Mouse (Mus musculus): ENCODE measurements at regions not wholly inside any gene's neighbourhood (a gene's known extent, or its start where the extent isn't known, plus 50 kb on each side); places are given as distances from the start of the nearest gene placed in this dataset.

GRCm38 (mm10) chr12:39587204-39587909 is 450.5 kb downstream of the Arl4a start:
- 38% methylated on average over 5 of the region's 5 CpGs for WGBS
- Histone ChIP-seq H3K9me3 (ENCODE audit: control insufficient read depth, low read length) (no peaks in the 10 kb centered on the region), H3K27ac (ENCODE audit: low read depth, low read length) (peak overlapping the region; percentile 28; the same call in 1 of the 2 replicates), H3K4me1 (ENCODE audit: control insufficient read depth, insufficient read depth, low read length) (peaks cover 5% of the 10 kb centered on the region; the same call in 1 of the 2 replicates), H3K4me3 (ENCODE audit: low read depth, low read length) (no peak overlapping the region), H3K36me3 (ENCODE audit: control insufficient read depth, insufficient read depth, low read length) (no peaks in the 10 kb centered on the region), H3K27me3 (ENCODE audit: control insufficient read depth, insufficient read depth, low read length) (no peaks in the 10 kb centered on the region), H3K4me2 (ENCODE audit: low read depth, low read length) (no peak overlapping the region), H3K9ac (replicated peaks; ENCODE audit: low read depth, low read length) (no peak overlapping the region)
- peak; percentile 80; the same call in 1 of the 2 replicates for ATAC-seq (ENCODE audit: low read depth)

- Histone ChIP-seq H3K9me3 (ENCODE audit: control insufficient read depth, low read length) (no peaks in the 10 kb centered on the region), H3K27ac (ENCODE audit: low read depth, low read length) (no peak overlapping the region), H3K9ac (replicated peaks; ENCODE audit: low read depth, low read length) (no peak overlapping the region), H3K27me3 (ENCODE audit: control insufficient read depth, insufficient read depth, low read length) (no peaks in the 10 kb centered on the region), H3K36me3 (ENCODE audit: control insufficient read depth, insufficient read depth, low read length) (no peaks in the 10 kb centered on the region), H3K4me3 (ENCODE audit: low read depth, low read length) (no peak overlapping the region), H3K4me1 (ENCODE audit: control insufficient read depth, insufficient read depth, low read length) (peaks cover 5% of the 10 kb centered on the region; the same call in 1 of the 2 replicates), H3K4me2 (ENCODE audit: low read depth, low read length) (no peak overlapping the region)
- 48% methylated on average over 4 of the region's 4 CpGs for WGBS
- peak; percentile 69 for ATAC-seq (ENCODE audit: low read depth)
Observed at GRCm38 (mm10) chr12:39586163-39586562, 451.7 kb downstream of the Arl4a start.

GRCm38 (mm10) chr12:39577610-39578009 is 460.2 kb downstream of the Arl4a start:
- Histone ChIP-seq H3K4me2 (ENCODE audit: low read depth, low read length) (no peak overlapping the region), H3K4me3 (ENCODE audit: low read depth, low read length) (no peak overlapping the region), H3K27ac (ENCODE audit: low read depth, low read length) (no peak overlapping the region), H3K4me1 (ENCODE audit: control insufficient read depth, insufficient read depth, low read length) (no peaks in the 10 kb centered on the region), H3K9ac (replicated peaks; ENCODE audit: low read depth, low read length) (no peak overlapping the region), H3K9me3 (ENCODE audit: control insufficient read depth, low read length) (no peaks in the 10 kb centered on the region), H3K36me3 (ENCODE audit: control insufficient read depth, insufficient read depth, low read length) (no peaks in the 10 kb centered on the region), H3K27me3 (ENCODE audit: control insufficient read depth, insufficient read depth, low read length) (no peaks in the 10 kb centered on the region)
- whole genome bisulfite sequencing: 77% methylated on average over 1 of the region's 1 CpGs
- ATAC-seq (ENCODE audit: low read depth): no peak

DNA sequence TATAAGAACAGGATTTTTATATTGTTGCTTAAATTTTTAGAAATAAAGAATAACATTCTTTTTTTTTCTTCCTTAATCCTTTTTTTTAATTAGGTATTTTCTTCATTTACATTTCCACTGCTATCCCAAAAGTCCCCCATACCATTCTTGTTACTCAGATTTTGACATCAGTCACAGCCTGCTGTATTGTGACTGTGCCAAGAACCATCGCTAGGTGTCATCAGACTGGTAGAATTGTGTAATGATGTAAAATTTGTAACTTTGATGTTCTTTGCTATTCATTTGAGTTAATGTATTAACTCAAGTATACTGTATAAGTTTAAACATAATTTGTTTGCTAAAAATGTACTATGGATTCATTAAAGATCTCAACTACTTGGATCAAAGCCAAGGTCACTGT is 465.0 kb downstream of the Arl4a start:
- 80% methylated on average over 1 of the region's 1 CpGs for WGBS
- Histone ChIP-seq H3K9me3 (ENCODE audit: control insufficient read depth, low read length) (no peaks in the 10 kb centered on the region), H3K9ac (replicated peaks; ENCODE audit: low read depth, low read length) (no peak overlapping the region), H3K27me3 (ENCODE audit: control insufficient read depth, insufficient read depth, low read length) (no peaks in the 10 kb centered on the region), H3K27ac (ENCODE audit: low read depth, low read length) (no peak overlapping the region), H3K4me1 (ENCODE audit: control insufficient read depth, insufficient read depth, low read length) (no peaks in the 10 kb centered on the region), H3K4me2 (ENCODE audit: low read depth, low read length) (no peak overlapping the region), H3K36me3 (ENCODE audit: control insufficient read depth, insufficient read depth, low read length) (no peaks in the 10 kb centered on the region), H3K4me3 (ENCODE audit: low read depth, low read length) (no peak overlapping the region)
- no peak for ATAC-seq (ENCODE audit: low read depth)

GRCm38 (mm10) chr12:39572147-39572546 is 465.7 kb downstream of the Arl4a start:
- no peaks in the 10 kb centered on the region for H3K9me3 ChIP-seq (ENCODE audit: control insufficient read depth, low read length)
- H3K4me2 ChIP-seq (ENCODE audit: low read depth, low read length): no peak overlapping the region
- 85% methylated on average over 1 of the region's 1 CpGs for WGBS
- H3K4me1 ChIP-seq (ENCODE audit: control insufficient read depth, insufficient read depth, low read length): no peaks in the 10 kb centered on the region
- no peak for ATAC-seq (ENCODE audit: low read depth)
- no peaks in the 10 kb centered on the region for H3K27me3 ChIP-seq (ENCODE audit: control insufficient read depth, insufficient read depth, low read length)
- no peaks in the 10 kb centered on the region for H3K36me3 ChIP-seq (ENCODE audit: control insufficient read depth, insufficient read depth, low read length)
- no peak overlapping the region for H3K9ac ChIP-seq (replicated peaks; ENCODE audit: low read depth, low read length)
- no peak overlapping the region for H3K4me3 ChIP-seq (ENCODE audit: low read depth, low read length)
- no peak overlapping the region for H3K27ac ChIP-seq (ENCODE audit: low read depth, low read length)

- ATAC-seq (ENCODE audit: low read depth): no peak
- Histone ChIP-seq H3K4me1 (ENCODE audit: control insufficient read depth, insufficient read depth, low read length) (no peaks in the 10 kb centered on the region), H3K9ac (replicated peaks; ENCODE audit: low read depth, low read length) (no peak overlapping the region), H3K4me2 (ENCODE audit: low read depth, low read length) (no peak overlapping the region), H3K36me3 (ENCODE audit: control insufficient read depth, insufficient read depth, low read length) (no peaks in the 10 kb centered on the region), H3K27ac (ENCODE audit: low read depth, low read length) (no peak overlapping the region), H3K27me3 (ENCODE audit: control insufficient read depth, insufficient read depth, low read length) (no peaks in the 10 kb centered on the region), H3K9me3 (ENCODE audit: control insufficient read depth, low read length) (no peaks in the 10 kb centered on the region), H3K4me3 (ENCODE audit: low read depth, low read length) (no peak overlapping the region)
- whole genome bisulfite sequencing: 91% methylated on average over 4 of the region's 4 CpGs
Observed at GRCm38 (mm10) chr12:39560734-39561446, 476.9 kb downstream of the Arl4a start.

DNA sequence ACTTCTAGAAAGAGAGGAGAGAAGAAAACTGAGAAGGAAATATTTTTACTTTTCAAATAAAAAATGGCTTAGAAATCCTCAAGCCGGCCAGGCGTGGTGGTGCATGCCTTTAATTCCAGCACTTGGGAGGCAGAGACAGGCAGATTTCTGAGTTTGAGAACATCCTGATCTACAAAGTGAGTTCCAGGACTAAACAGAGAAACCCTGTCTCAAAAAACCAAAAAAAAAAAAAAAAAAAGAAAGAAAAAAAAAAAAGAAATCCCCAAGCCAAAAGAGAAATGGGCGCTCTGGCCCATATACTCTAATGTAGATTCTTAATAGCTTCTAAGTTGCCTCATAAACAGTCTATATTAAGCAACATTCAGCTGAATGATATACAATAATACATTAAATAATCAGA is 479.3 kb downstream of the Arl4a start:
- WGBS: 99% methylated on average over 3 of the region's 3 CpGs
- Histone ChIP-seq H3K9ac (replicated peaks; ENCODE audit: low read depth, low read length) (no peak overlapping the region), H3K27me3 (ENCODE audit: control insufficient read depth, insufficient read depth, low read length) (no peaks in the 10 kb centered on the region), H3K27ac (ENCODE audit: low read depth, low read length) (no peak overlapping the region), H3K4me2 (ENCODE audit: low read depth, low read length) (no peak overlapping the region), H3K4me1 (ENCODE audit: control insufficient read depth, insufficient read depth, low read length) (no peaks in the 10 kb centered on the region), H3K36me3 (ENCODE audit: control insufficient read depth, insufficient read depth, low read length) (no peaks in the 10 kb centered on the region), H3K4me3 (ENCODE audit: low read depth, low read length) (no peak overlapping the region), H3K9me3 (ENCODE audit: control insufficient read depth, low read length) (no peaks in the 10 kb centered on the region)
- no peak for ATAC-seq (ENCODE audit: low read depth)

- no peak overlapping the region for H3K4me3 ChIP-seq (ENCODE audit: low read depth, low read length)
- H3K27me3 ChIP-seq (ENCODE audit: control insufficient read depth, insufficient read depth, low read length): no peaks in the 10 kb centered on the region
- no peak overlapping the region for H3K27ac ChIP-seq (ENCODE audit: low read depth, low read length)
- ATAC-seq (ENCODE audit: low read depth): no peak
- 39% methylated on average over 2 of the region's 2 CpGs for WGBS
- no peaks in the 10 kb centered on the region for H3K9me3 ChIP-seq (ENCODE audit: control insufficient read depth, low read length)
- no peak overlapping the region for H3K4me2 ChIP-seq (ENCODE audit: low read depth, low read length)
- H3K9ac ChIP-seq (replicated peaks; ENCODE audit: low read depth, low read length): no peak overlapping the region
- H3K36me3 ChIP-seq (ENCODE audit: control insufficient read depth, insufficient read depth, low read length): no peaks in the 10 kb centered on the region
- H3K4me1 ChIP-seq (ENCODE audit: control insufficient read depth, insufficient read depth, low read length): no peaks in the 10 kb centered on the region
Observed at GRCm38 (mm10) chr12:39536326-39536725, 501.5 kb downstream of the Arl4a start.

DNA sequence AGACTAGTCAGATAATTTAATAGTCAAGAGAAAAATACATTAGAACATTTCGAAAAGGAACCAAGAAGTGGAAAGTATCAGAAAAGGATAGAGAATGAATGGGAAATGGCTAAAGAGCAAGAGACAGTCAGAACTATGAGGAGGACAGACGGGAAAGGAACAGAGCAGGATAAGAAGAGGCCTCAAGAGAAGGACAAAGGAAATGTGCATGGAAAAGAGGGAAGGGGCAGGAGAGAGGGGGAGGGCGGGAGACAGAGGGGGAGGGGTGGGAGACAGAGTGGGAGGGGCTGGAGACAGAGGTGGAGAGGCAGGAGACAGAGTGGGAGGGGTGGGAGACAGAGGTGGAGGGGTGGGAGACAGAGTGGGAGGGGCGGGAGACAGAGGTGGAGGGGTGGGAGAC is 509.7 kb downstream of the Arl4a start:
- H3K4me3 ChIP-seq (ENCODE audit: low read depth, low read length): no peak overlapping the region
- H3K36me3 ChIP-seq (ENCODE audit: control insufficient read depth, insufficient read depth, low read length): no peaks in the 10 kb centered on the region
- 55% methylated on average over 4 of the region's 4 CpGs for WGBS
- no peaks in the 10 kb centered on the region for H3K9me3 ChIP-seq (ENCODE audit: control insufficient read depth, low read length)
- H3K4me2 ChIP-seq (ENCODE audit: low read depth, low read length): no peak overlapping the region
- H3K27ac ChIP-seq (ENCODE audit: low read depth, low read length): no peak overlapping the region
- no peaks in the 10 kb centered on the region for H3K27me3 ChIP-seq (ENCODE audit: control insufficient read depth, insufficient read depth, low read length)
- H3K4me1 ChIP-seq (ENCODE audit: control insufficient read depth, insufficient read depth, low read length): no peaks in the 10 kb centered on the region
- ATAC-seq (ENCODE audit: low read depth): no peak
- H3K9ac ChIP-seq (replicated peaks; ENCODE audit: low read depth, low read length): no peak overlapping the region

Data from neural tube, embryonic 14.5 days (tissue).